Mouse (Mus musculus) liver, adult 2 months (tissue): ENCODE data around the gene Arl4a.

Source experiments
- CTCF ChIP-seq: fragments of 200-500 bp; IDR thresholded peaks from 2 replicates; pipeline ENCODE4 v1.5.1; 2011; ENCODE audit warnings: low read depth, low read length, control low read depth
- POLR2A ChIP-seq: fragments of 200-500 bp; IDR thresholded peaks from 2 replicates; pipeline ENCODE4 v1.6.1; 2011; ENCODE audit warnings: low read length, control low read depth; ENCODE audit not compliant: insufficient read depth; ENCODE audit errors: extremely low read depth

GRCm38 (mm10) chr12:40073660-40074059, 35.8 kb upstream of the Arl4a start:
- no peak for TF ChIP-seq CTCF
- TF ChIP-seq POLR2A, result no peak
